Mouse (Mus musculus) embryonic facial prominence, embryonic 11.5 days (tissue): ENCODE results near the gene Ddx3x. TPM values are rescaled to one million over a fixed set of nuclear protein-coding genes. Genes with fewer than 3 reads are reported as not detected.

ENCODE experiments used
- polyA plus RNA-seq: library from polyadenylated mRNA; unstranded; fragments of >200 nt; fragmentation: Nextera tagmentation; extraction: Ambion mirVana; gene quantifications from 2 replicates; pipeline ENCODE4 v1.2.1, GENCODE M21; 2014

Gene Ddx3x
- polyA plus RNA-seq, 1 experiment from 2014 or later, result 219 TPM

Other genes with a start within 250 kb of the Ddx3x start
- gene Usp9x, start 209.5 kb upstream of the Ddx3x start, polyA plus RNA-seq, result 53.5 and 61.4 TPM in 2 replicates
- gene Nyx, start 185.1 kb downstream of the Ddx3x start, polyA plus RNA-seq, result not detected in 2 replicates